Mouse (Mus musculus): ENCODE data around the gene Ythdc1.

GRCm38 (mm10) chr5:86839472-86839871 lies 35.5 kb downstream of the Ythdc1 start:
- TF ChIP-seq CTCF (IDR thresholded peaks at IDR 0.05; ENCODE audit: low read depth, low read length) (no peak), GATA1 (IDR thresholded peaks at IDR 0.05; ENCODE audit: borderline replicate concordance, low read length) (no peak), GATA2 (IDR thresholded peaks at IDR 0.05; ENCODE audit: borderline replicate concordance, low read depth, low read length) (no peak), POLR2AphosphoS5 (IDR thresholded peaks at IDR 0.05; ENCODE audit: insufficient replicate concordance, low read depth, low read length) (no peak), TAL1 (conservative IDR thresholded peaks at IDR 0.05; ENCODE audit: low read depth, low read length) (no peak)
